Mouse (Mus musculus) spleen, postnatal 36 days (tissue): ENCODE measurements around the gene Zbtb25.

Experiments
- DNase-seq, 2 experiments: peaks; one replicate each; pipeline ENCODE4 v3.0.0; 2022; ENCODE audit warnings: low spot score in 2 of 2, mixed read lengths in 1 of 2

The Zbtb25 gene

GRCm38 (mm10) chr12:76299361-76299906 is 70.0 kb downstream of the Zbtb25 start:
- no peak for DNase-seq

- DNase-seq: no peak
Measured at GRCm38 (mm10) chr12:76297830-76298229, 71.6 kb downstream of the Zbtb25 start.
